Mouse (Mus musculus) intestine, embryonic 14.5 days (tissue): ENCODE data around the gene Gdf9. TPM values are rescaled to one million over a fixed set of nuclear protein-coding genes. Genes with fewer than 3 reads are reported as not detected.

Experiments used
- ATAC-seq: fragments of 200-750 bp; cut with Nextera tagmentation; replicated peaks from 2 replicates; pipeline ENCODE4 v1.8.0; 2017; ENCODE audit warnings: low read depth, moderate number of reproducible peaks, moderate TSS enrichment, moderate library complexity; ENCODE audit not compliant: low FRiP score, low TSS enrichment
- DNase-seq: peaks from one replicate; pipeline ENCODE4 v3.0.0-alpha.2; 2018; ENCODE audit warnings: low spot score
- H3K27ac ChIP-seq: fragments of 300-500 bp; sonication (generic); 2 replicates; pipeline ENCODE4 v1.5.1; 2014; ENCODE audit warnings: low read depth, mild to moderate bottlenecking, control low read depth
- H3K27me3 ChIP-seq: fragments of 300-500 bp; sonication (generic); replicated peaks from 2 replicates; pipeline ENCODE4 v1.6.1; 2014; ENCODE audit warnings: low read length, control low read depth; ENCODE audit not compliant: control insufficient read depth, insufficient read depth
- H3K36me3 ChIP-seq: fragments of 300-500 bp; sonication (generic); 2 replicates; pipeline ENCODE4 v1.6.1; 2014; ENCODE audit warnings: low read length, control low read depth; ENCODE audit not compliant: control insufficient read depth, insufficient read depth
- H3K4me1 ChIP-seq: fragments of 300-500 bp; sonication (generic); replicated peaks from 2 replicates; pipeline ENCODE4 v1.6.1; 2014; ENCODE audit warnings: low read length, control low read depth, mixed read lengths; ENCODE audit not compliant: control insufficient read depth, insufficient read depth
- H3K4me2 ChIP-seq: fragments of 300-500 bp; sonication (generic); 2 replicates; pipeline ENCODE4 v1.6.1; 2014; ENCODE audit warnings: low read length
- H3K4me3 ChIP-seq: fragments of 300-500 bp; sonication (generic); 2 replicates; pipeline ENCODE4 v1.5.1; 2014; ENCODE audit warnings: low read depth, low read length, control low read depth, mixed read lengths
- H3K9ac ChIP-seq: fragments of 300-500 bp; sonication (generic); 2 replicates; pipeline ENCODE4 v1.6.1; 2014; ENCODE audit warnings: mild to moderate bottlenecking, low read length
- H3K9me3 ChIP-seq: fragments of 300-500 bp; sonication (generic); 2 replicates; pipeline ENCODE4 v1.6.1; 2016; ENCODE audit warnings: low read length, control low read depth; ENCODE audit not compliant: control insufficient read depth
- WGBS: fragments of 180-500 bp; shearing (Covaris S2); extraction: QIAGEN DNeasy Blood & Tissue Kit; methylation state at CpG from one replicate; pipeline ENCODE4 v1.1.7; 2014; 5-methylcytosine and 5-hydroxymethylcytosine counted together
- polyA plus RNA-seq: library from polyadenylated mRNA; unstranded; fragments of >200 nt; fragmentation: Nextera tagmentation; extraction: Ambion mirVana; gene quantifications from 2 replicates; pipeline ENCODE4 v1.2.1, GENCODE M21; 2014

Gene Gdf9
- 1.5 and 1.7 TPM in 2 replicates for polyA plus RNA-seq

DNA sequence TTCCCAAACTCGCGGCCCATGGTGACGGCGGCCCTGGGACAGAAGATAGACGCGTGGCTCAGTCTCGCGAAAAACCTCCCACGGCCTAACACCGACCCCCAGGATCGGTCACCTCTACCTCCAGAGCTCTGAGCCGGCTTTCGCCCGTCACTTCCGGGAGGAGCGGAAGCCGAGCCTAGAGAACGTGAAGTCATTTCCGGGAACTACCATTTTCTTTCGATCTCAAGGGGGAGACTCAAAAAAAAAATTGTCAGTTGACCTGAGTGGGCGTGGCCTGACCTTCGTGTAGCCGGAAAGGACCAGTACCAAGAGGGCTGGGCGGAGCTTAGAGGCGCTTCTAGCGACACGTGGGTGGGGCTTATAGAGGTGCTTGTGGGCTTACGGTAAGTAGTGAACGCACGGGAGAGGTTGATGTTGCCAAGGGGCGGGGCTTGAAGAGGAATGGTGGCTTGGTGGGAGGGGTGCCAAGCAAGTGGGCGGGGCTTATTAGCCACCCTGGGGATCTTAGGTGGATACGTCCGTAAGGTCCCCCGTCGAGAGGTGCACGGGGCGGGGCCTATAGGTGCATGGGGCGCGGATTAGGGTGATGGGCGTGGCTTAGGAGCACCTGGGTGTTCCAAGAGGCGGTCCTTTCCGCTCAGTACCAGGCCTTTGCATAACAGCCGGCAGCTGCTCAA, at the start of gene Gdf9, which contains the start of gene Uqcrq:
Gdf9 (plus strand) TSS at position 354 of the 677 bp plus-strand sequence.
Uqcrq (minus strand) TSS at position 162 of the 677 bp plus-strand sequence.
- peaks cover 9% of the 10 kb centered on the region for H3K4me1 ChIP-seq
- peak within 1 kb of the TSS; percentile 86 for H3K9ac ChIP-seq
- peak within 1 kb of the TSS; percentile 94 for H3K4me2 ChIP-seq
- H3K27ac ChIP-seq = peak within 1 kb of the TSS; percentile 77
- WGBS = under 1% methylated on average over 44 of the region's 44 CpGs
- no peaks in the 10 kb centered on the region for H3K27me3 ChIP-seq
- DNase-seq (peak; percentile 96), ATAC-seq (peak; percentile 94)
- H3K36me3 ChIP-seq = peaks cover 19% of the 10 kb centered on the region
- H3K4me3 ChIP-seq = peak within 1 kb of the TSS; percentile 95
- H3K9me3 ChIP-seq = no peaks in the 10 kb centered on the region

DNA sequence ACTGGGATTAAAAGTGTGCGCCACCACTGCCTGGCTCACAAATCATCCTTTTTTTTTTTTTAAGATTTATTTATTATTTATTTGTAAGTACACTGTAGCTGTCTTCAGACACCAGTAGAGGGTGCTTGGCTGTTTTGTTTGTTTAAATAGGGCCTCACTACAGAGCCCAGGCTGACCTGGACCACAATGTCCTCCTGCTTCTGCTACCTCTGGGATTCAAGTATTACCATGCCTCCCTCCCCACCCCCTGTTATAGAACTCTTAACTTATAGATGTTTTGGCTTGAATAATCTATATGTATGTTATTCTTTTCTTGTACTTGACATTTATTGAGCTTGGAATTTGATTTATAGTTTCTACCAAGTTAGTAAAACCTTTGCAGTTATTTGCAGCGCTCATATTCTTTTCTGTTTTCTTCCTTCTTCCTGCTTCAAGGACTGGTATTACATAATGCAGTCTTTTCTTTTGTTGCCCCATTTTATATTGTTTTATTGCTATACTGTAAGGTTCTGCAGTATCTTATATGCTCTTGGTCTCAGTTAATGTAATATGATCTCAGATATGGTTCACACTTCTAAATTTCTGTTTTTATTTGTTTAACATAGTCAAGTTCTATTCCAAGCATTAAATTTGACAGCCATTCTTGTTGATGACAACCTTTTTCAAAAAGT, 46.9 kb upstream of the Gdf9 start:
- Histone ChIP-seq H3K4me3 (no peak overlapping the region), H3K9me3 (no peaks in the 10 kb centered on the region), H3K4me1 (no peaks in the 10 kb centered on the region), H3K27ac (no peak overlapping the region), H3K27me3 (no peaks in the 10 kb centered on the region), H3K36me3 (peaks cover 38% of the 10 kb centered on the region), H3K9ac (no peak overlapping the region), H3K4me2 (no peak overlapping the region)
- DNase-seq (no peak), ATAC-seq (no peak)
- 91% methylated on average over 2 of the region's 2 CpGs for WGBS

DNA sequence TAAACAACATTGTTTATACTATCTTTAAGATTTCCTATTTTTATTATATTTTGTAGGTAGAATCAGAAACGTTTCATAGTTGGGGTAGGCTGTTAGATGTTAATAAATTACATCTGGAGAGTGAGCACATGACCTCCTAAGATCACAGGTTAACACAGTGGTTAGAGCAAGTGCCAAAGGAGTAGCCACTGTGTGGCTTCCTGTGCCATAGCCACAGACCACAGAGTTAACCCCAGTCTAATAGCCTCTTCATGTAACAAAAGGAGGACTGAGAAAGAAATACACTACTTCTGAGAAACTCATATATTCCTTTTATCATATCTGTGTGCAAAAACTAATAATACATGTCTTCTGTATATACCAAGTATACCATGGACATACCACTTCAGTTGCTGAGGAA, 37.0 kb upstream of the Gdf9 start:
- DNase-seq = no peak
- Histone ChIP-seq H3K36me3 (peaks cover 67% of the 10 kb centered on the region), H3K27ac (no peak overlapping the region), H3K27me3 (no peaks in the 10 kb centered on the region), H3K4me1 (no peaks in the 10 kb centered on the region), H3K9me3 (no peaks in the 10 kb centered on the region), H3K4me2 (no peak overlapping the region), H3K9ac (no peak overlapping the region), H3K4me3 (no peak overlapping the region)
- WGBS = 83% methylated on average over 1 of the region's 1 CpGs
- ATAC-seq = no peak

DNA sequence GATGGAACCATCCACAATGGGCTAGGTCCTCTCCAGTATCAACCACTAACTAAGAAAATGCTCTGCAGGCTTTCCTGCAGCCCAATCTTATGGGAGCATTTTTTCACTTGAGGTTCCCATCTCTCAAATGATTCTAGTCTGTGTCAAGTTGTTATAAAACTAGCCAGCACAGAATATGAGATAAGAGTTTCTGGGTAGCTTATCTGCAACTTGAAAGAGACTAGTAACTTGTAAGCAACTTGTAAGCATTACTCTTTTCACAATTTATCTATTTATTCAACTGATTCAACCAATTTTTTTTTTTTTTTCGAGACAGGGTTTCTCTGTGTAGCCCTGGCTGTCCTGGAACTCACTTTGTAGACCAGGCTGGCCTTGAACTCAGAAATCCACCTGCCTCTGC, 27.2 kb upstream of the Gdf9 start:
- Histone ChIP-seq H3K9me3 (no peaks in the 10 kb centered on the region), H3K4me3 (no peak overlapping the region), H3K27me3 (no peaks in the 10 kb centered on the region), H3K36me3 (peaks cover 93% of the 10 kb centered on the region), H3K9ac (no peak overlapping the region), H3K4me1 (no peaks in the 10 kb centered on the region), H3K27ac (no peak overlapping the region), H3K4me2 (no peak overlapping the region)
- DNase-seq (no peak), ATAC-seq (no peak)
- WGBS = 82% methylated on average over 1 of the region's 1 CpGs

DNA sequence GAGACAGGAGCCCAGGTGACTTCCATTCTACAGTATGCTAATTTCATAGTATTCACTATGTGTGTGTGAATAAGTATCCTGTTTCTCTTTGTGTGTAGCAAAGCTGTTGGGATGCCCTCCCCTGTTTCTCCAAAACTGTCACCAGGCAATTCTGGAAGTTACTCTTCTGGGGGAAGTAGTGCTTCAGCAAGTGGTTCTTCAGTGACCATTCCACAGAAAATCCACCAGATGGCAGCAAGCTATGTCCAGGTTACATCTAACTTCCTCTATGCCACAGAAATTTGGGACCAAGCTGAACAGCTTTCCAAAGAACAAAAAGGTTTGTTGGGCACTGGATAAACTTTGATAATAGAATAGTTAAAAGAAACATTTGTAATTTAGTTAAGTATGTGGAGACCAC, 19.1 kb upstream of the Gdf9 start:
- Histone ChIP-seq H3K36me3 (peaks cover 99% of the 10 kb centered on the region), H3K27me3 (no peaks in the 10 kb centered on the region), H3K4me1 (no peaks in the 10 kb centered on the region), H3K27ac (no peak overlapping the region), H3K4me3 (no peak overlapping the region), H3K9ac (no peak overlapping the region), H3K4me2 (no peak overlapping the region), H3K9me3 (no peaks in the 10 kb centered on the region)
- DNase-seq = no peak
- ATAC-seq = no peak

DNA sequence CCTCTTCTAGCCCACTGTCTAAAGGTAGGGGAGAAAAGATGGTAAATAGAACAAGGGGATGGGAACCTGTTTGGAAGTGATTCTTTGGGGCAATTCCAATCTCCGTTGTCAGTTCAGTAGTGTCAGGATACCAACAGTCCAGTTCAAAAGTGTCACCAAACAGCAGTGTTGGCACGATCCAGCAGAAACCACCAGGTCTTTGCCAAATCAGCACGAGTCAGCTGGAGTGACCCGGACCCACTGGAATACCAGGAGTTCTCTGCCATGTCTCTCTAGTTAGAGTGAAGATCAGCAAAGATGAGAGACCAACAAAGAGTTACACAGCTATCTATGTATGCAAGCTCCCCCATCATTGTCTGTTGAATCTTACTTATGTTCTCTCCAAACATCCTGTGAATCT, 17.0 kb upstream of the Gdf9 start:
- H3K9me3 ChIP-seq = no peaks in the 10 kb centered on the region
- H3K36me3 ChIP-seq = peaks cover 98% of the 10 kb centered on the region
- WGBS = 97% methylated on average over 4 of the region's 4 CpGs
- H3K9ac ChIP-seq = no peak overlapping the region
- no peak for ATAC-seq
- DNase-seq = no peak
- no peak overlapping the region for H3K4me3 ChIP-seq
- H3K4me2 ChIP-seq = no peak overlapping the region
- H3K4me1 ChIP-seq = no peaks in the 10 kb centered on the region
- H3K27ac ChIP-seq = no peak overlapping the region
- H3K27me3 ChIP-seq = no peaks in the 10 kb centered on the region

DNA sequence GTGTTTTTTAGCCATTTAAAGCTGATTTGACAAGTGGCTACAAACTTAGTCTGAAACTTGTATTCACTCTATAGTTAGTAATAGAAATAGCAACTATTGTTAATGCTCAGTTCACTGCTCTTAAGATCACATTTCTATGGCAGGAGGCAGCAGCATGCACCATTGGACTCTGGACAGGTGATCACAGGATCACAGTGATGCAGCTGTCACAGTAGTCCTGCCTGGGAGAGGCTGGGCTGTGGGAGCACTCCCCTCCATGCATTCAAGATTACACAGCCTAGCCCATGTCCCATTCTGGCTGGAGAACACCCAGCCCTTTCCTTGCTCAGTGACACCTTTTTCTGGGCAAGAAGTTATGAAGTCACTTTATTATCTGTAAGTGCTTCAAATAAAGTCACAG, 12.8 kb upstream of the Gdf9 start:
- Histone ChIP-seq H3K4me2 (no peak overlapping the region), H3K27ac (no peak overlapping the region), H3K36me3 (peaks cover 78% of the 10 kb centered on the region), H3K4me1 (no peaks in the 10 kb centered on the region), H3K9me3 (no peaks in the 10 kb centered on the region), H3K4me3 (no peak overlapping the region), H3K9ac (no peak overlapping the region), H3K27me3 (no peaks in the 10 kb centered on the region)
- ATAC-seq (no peak), DNase-seq (no peak)

DNA sequence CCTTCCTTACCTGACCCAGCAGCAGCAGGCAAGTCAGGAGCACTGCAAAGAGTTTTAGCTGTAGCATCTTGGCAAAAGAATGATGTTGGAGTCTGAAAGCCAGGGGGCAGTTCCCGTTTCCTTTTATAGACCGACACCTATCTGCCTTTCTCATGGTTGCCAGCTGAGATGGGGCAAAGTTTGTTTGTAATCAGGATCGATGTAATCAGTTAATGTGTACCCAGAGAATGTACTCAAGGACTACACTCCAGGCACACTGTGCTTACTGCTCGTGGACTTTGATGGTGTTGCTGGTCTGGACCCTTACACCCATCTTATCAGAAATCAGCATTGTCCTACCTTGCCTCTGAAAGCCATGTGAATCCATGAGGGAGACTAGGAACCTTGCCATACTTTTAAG, 7.8 kb upstream of the Gdf9 start, which contains the start of gene Leap2:
Leap2 (minus strand) TSS at position 135 of the 400 bp plus-strand sequence.
- H3K9ac ChIP-seq = no peak within 1 kb of the TSS
- H3K4me3 ChIP-seq = no peak within 1 kb of the TSS
- no peaks in the 10 kb centered on the region for H3K4me1 ChIP-seq
- DNase-seq (no peak), ATAC-seq (no peak)
- 78% methylated on average over 4 of the region's 4 CpGs for WGBS
- H3K36me3 ChIP-seq = peaks cover 36% of the 10 kb centered on the region
- no peak within 1 kb of the TSS for H3K4me2 ChIP-seq
- no peaks in the 10 kb centered on the region for H3K27me3 ChIP-seq
- H3K9me3 ChIP-seq = no peaks in the 10 kb centered on the region
- H3K27ac ChIP-seq = no peak within 1 kb of the TSS

DNA sequence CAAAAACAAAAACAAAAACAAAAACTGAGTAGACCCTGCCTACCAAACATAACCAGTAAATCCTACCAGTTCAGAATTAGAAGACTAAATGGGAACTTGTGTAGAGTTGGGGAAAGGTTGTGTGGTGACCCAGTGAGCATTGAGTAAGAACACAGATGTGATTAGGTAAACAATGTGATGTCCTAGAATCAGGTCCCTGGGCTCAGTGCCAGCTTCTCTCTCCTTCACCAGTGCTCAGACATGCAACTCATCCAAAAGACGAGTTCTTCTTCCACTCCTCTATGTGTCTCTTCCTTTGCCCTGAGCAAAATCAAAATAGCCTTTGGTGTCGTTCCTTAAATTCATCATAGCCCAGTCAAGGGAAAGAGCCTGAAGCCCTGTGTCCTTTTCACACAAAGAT, 6.0 kb upstream of the Gdf9 start:
- no peak for DNase-seq

More for the DNA sequence above, 6.0 kb upstream of the Gdf9 start:
- no peaks in the 10 kb centered on the region for H3K9me3 ChIP-seq
- H3K4me1 ChIP-seq = peaks cover 6% of the 10 kb centered on the region
- H3K4me3 ChIP-seq = no peak overlapping the region
- no peaks in the 10 kb centered on the region for H3K27me3 ChIP-seq
- no peak overlapping the region for H3K27ac ChIP-seq
- no peak overlapping the region for H3K9ac ChIP-seq
- peaks cover 38% of the 10 kb centered on the region for H3K36me3 ChIP-seq
- H3K4me2 ChIP-seq = no peak overlapping the region
- WGBS = 57% methylated on average over 2 of the region's 2 CpGs
- no peak for ATAC-seq
